Mouse (Mus musculus) kidney, postnatal 0 days (tissue): ENCODE results near the gene Gm20388. TPM values are rescaled to one million over a fixed set of nuclear protein-coding genes. Genes with fewer than 3 reads are reported as not detected.

Experiments
- ATAC-seq: fragments of 200-750 bp; cut with Nextera tagmentation; replicated peaks from 2 replicates; pipeline ENCODE4 v1.8.0; 2017; ENCODE audit warnings: low read depth, moderate number of reproducible peaks, moderate TSS enrichment, moderate library complexity; ENCODE audit not compliant: low FRiP score
- DNase-seq: peaks from one replicate; pipeline ENCODE4 v3.0.0-alpha.2; 2016; ENCODE audit warnings: low spot score
- H3K27ac ChIP-seq: fragments of 300-500 bp; sonication (generic); 2 replicates; pipeline ENCODE4 v1.5.1; 2014; ENCODE audit warnings: mild to moderate bottlenecking
- H3K27me3 ChIP-seq: fragments of 300-500 bp; sonication (generic); 2 replicates; pipeline ENCODE4 v1.6.1; 2014; ENCODE audit warnings: low read length, mixed read lengths; ENCODE audit not compliant: insufficient read depth
- H3K36me3 ChIP-seq: fragments of 300-500 bp; sonication (generic); 2 replicates; pipeline ENCODE4 v1.6.1; 2014; ENCODE audit warnings: low read length, mixed read lengths; ENCODE audit not compliant: insufficient read depth
- H3K4me1 ChIP-seq: fragments of 300-500 bp; sonication (generic); replicated peaks from 2 replicates; pipeline ENCODE4 v1.6.1; 2014; ENCODE audit warnings: antibody characterized with exemption, low read length, mixed read lengths; ENCODE audit not compliant: insufficient read depth
- H3K4me2 ChIP-seq: fragments of 300-500 bp; sonication (generic); 2 replicates; pipeline ENCODE4 v1.6.1; 2014; ENCODE audit warnings: mild to moderate bottlenecking, low read length, moderate library complexity, mixed read lengths
- H3K4me3 ChIP-seq: fragments of 300-500 bp; sonication (generic); replicated peaks from 2 replicates; pipeline ENCODE4 v1.5.1; 2014; ENCODE audit warnings: low read depth, low read length
- H3K9ac ChIP-seq: fragments of 300-500 bp; sonication (generic); 2 replicates; pipeline ENCODE4 v1.6.1; 2014; ENCODE audit warnings: low read depth, low read length
- H3K9me3 ChIP-seq: fragments of 300-500 bp; sonication (generic); replicated peaks from 2 replicates; pipeline ENCODE4 v1.6.1; 2016; ENCODE audit warnings: low read length, inconsistent platforms, mixed read lengths
- CTCF ChIP-seq: IDR thresholded peaks from 2 replicates; pipeline ENCODE4 v1.5.1; 2016; ENCODE audit warnings: antibody characterized with exemption, low read depth, mild to moderate bottlenecking, moderate library complexity
- WGBS: fragments of 180-500 bp; shearing (Covaris S2); extraction: QIAGEN DNeasy Blood & Tissue Kit; methylation state at CpG from one replicate; pipeline ENCODE4 v1.1.7; 2014; 5-methylcytosine and 5-hydroxymethylcytosine counted together
- polyA plus RNA-seq: library from polyadenylated mRNA; unstranded; fragments of >200 nt; fragmentation: Nextera tagmentation; extraction: Ambion mirVana; gene quantifications from 2 replicates; pipeline ENCODE4 v1.2.1, GENCODE M21; 2015

The Gm20388 gene
- polyA plus RNA-seq, 1 experiment from 2014 or later: not detected

GRCm38 (mm10) chr8:123051458-123051857 lies 3140.8 kb downstream of the Gm20388 start:
- H3K4me2 ChIP-seq: no peak overlapping the region
- peak overlapping the region; percentile 1; the same call in 1 of the 2 replicates for H3K27ac ChIP-seq
- DNase-seq: no peak

GRCm38 (mm10) chr8:123062721-123063120 lies 3152.1 kb downstream of the Gm20388 start, which contains the start of gene Spg7:
Spg7 (plus strand) TSS chr8:123062942.
- Histone ChIP-seq H3K27ac (no peak within 1 kb of the TSS), H3K27me3 (no peaks in the 10 kb centered on the region), H3K36me3 (0 out of 2 replicates have a peak, but pooled peaks cover 6% of the 10 kb centered on the region), H3K9me3 (no peaks in the 10 kb centered on the region), H3K4me3 (no peak within 1 kb of the TSS), H3K4me2 (no peak within 1 kb of the TSS), H3K9ac (no peak within 1 kb of the TSS), H3K4me1 (peaks cover 9% of the 10 kb centered on the region)
- DNase-seq (no peak), ATAC-seq (no peak)
- 75% methylated on average over 7 of the region's 7 CpGs for WGBS
- no peak for TF ChIP-seq CTCF

More at GRCm38 (mm10) chr8:123051458-123051857, 3140.8 kb downstream of the Gm20388 start:
- H3K4me1 ChIP-seq: no peaks in the 10 kb centered on the region
- TF ChIP-seq CTCF: no peak
- H3K27me3 ChIP-seq: no peaks in the 10 kb centered on the region
- H3K4me3 ChIP-seq: no peak overlapping the region
- no peaks in the 10 kb centered on the region for H3K36me3 ChIP-seq
- no peaks in the 10 kb centered on the region for H3K9me3 ChIP-seq
- no peak overlapping the region for H3K9ac ChIP-seq
- no peak for ATAC-seq
- 56% methylated on average over 5 of the region's 5 CpGs for WGBS

- H3K4me3 ChIP-seq: no peak overlapping the region
- WGBS: 56% methylated on average over 4 of the region's 4 CpGs
- H3K4me2 ChIP-seq: no peak overlapping the region
- H3K9me3 ChIP-seq: no peaks in the 10 kb centered on the region
- H3K27ac ChIP-seq: no peak overlapping the region
- no peak for ATAC-seq
- H3K36me3 ChIP-seq: 0 out of 2 replicates have a peak, but pooled peaks cover 6% of the 10 kb centered on the region
- no peak for DNase-seq
- H3K27me3 ChIP-seq: no peaks in the 10 kb centered on the region
- no peak overlapping the region for H3K9ac ChIP-seq
- no peak for TF ChIP-seq CTCF
- H3K4me1 ChIP-seq: peaks cover 9% of the 10 kb centered on the region
These were observed 3153.4 kb downstream of the Gm20388 start for GRCm38 (mm10) chr8:123064072-123064471.

GRCm38 (mm10) chr8:123064809-123065213 lies 3154.2 kb downstream of the Gm20388 start:
- Histone ChIP-seq H3K4me1 (peaks cover 9% of the 10 kb centered on the region), H3K9me3 (no peaks in the 10 kb centered on the region), H3K36me3 (0 out of 2 replicates have a peak, but pooled peaks cover 6% of the 10 kb centered on the region), H3K27ac (peak overlapping the region; percentile 91), H3K4me2 (peak overlapping the region; percentile 80), H3K9ac (peak overlapping the region; percentile 96), H3K4me3 (peak overlapping the region; percentile 96), H3K27me3 (no peaks in the 10 kb centered on the region)
- ATAC-seq (peak; percentile 49), DNase-seq (no peak)
- TF ChIP-seq CTCF: no peak
- under 1% methylated on average over 14 of the region's 14 CpGs for WGBS

- under 1% methylated on average over 77 of the region's 84 CpGs for WGBS
- Histone ChIP-seq H3K36me3 (0 out of 2 replicates have a peak, but pooled peaks cover 9% of the 10 kb centered on the region), H3K4me2 (peak overlapping the region; percentile 80), H3K27me3 (no peaks in the 10 kb centered on the region), H3K9ac (peak overlapping the region; percentile 96), H3K4me1 (peaks cover 9% of the 10 kb centered on the region), H3K9me3 (no peaks in the 10 kb centered on the region), H3K27ac (peak overlapping the region; percentile 91), H3K4me3 (peak overlapping the region; percentile 96)
- DNase-seq (peak; percentile 97), ATAC-seq (peak; percentile 96)
- TF ChIP-seq CTCF: peak; percentile 66
These were observed 3154.8 kb downstream of the Gm20388 start for GRCm38 (mm10) chr8:123065214-123066100.

- Histone ChIP-seq H3K4me1 (peaks cover 9% of the 10 kb centered on the region), H3K4me2 (peak overlapping the region; percentile 80), H3K27ac (peak overlapping the region; percentile 91), H3K9ac (peak overlapping the region; percentile 96), H3K9me3 (no peaks in the 10 kb centered on the region), H3K4me3 (peak overlapping the region; percentile 96), H3K27me3 (no peaks in the 10 kb centered on the region), H3K36me3 (peaks cover 13% of the 10 kb centered on the region; the same call in 1 of the 2 replicates)
- DNase-seq: peak; percentile 39
- no peak for ATAC-seq
- WGBS: 28% methylated on average over 7 of the region's 7 CpGs
- TF ChIP-seq CTCF: peak; percentile 60
These were observed 3155.6 kb downstream of the Gm20388 start for GRCm38 (mm10) chr8:123066101-123066683.
